Mouse (Mus musculus): ENCODE results near the gene Fgfr4. TPM values are rescaled to one million over a fixed set of nuclear protein-coding genes. Genes with fewer than 3 reads are reported as not detected.
"Not testable (repeated sequence)": the region's sequence is repeated elsewhere in the genome, so short reads cannot be mapped to it uniquely, and the experiment has no call there.

Gene Fgfr4
- polyA plus RNA-seq, 1 experiment from 2014 or later: 0.35 TPM

- no peaks in the 10 kb centered on the region for H3K4me1 ChIP-seq (ENCODE audit: control insufficient read depth, insufficient read depth, low read length)
- 0 out of 2 replicates have a peak, but pooled peaks have one; percentile 10 for ATAC-seq (ENCODE audit: low read depth)
- H3K36me3 ChIP-seq (ENCODE audit: control insufficient read depth, insufficient read depth, low read length): no peaks in the 10 kb centered on the region
- H3K4me2 ChIP-seq (ENCODE audit: low read depth, low read length): peak overlapping the region; percentile 36
- H3K27me3 ChIP-seq (ENCODE audit: control insufficient read depth, insufficient read depth, low read length): no peaks in the 10 kb centered on the region
- no peak overlapping the region for H3K9ac ChIP-seq (replicated peaks; ENCODE audit: low read depth, low read length)
- no peak overlapping the region for H3K4me3 ChIP-seq (ENCODE audit: low read depth, low read length)
- no peaks in the 10 kb centered on the region for H3K9me3 ChIP-seq (ENCODE audit: control insufficient read depth, low read length)
- H3K27ac ChIP-seq (ENCODE audit: low read depth, low read length): no peak overlapping the region; the same call in 1 of the 2 replicates
- WGBS: 70% methylated on average over 2 of the region's 2 CpGs
Measured at GRCm38 (mm10) chr13:55181786-55182172, 29.3 kb downstream of the Fgfr4 start.

GRCm38 (mm10) chr13:55182173-55182894 lies 29.9 kb downstream of the Fgfr4 start:
- Histone ChIP-seq H3K4me2 (ENCODE audit: low read depth, low read length) (peak overlapping the region; percentile 36), H3K4me1 (ENCODE audit: control insufficient read depth, insufficient read depth, low read length) (no peaks in the 10 kb centered on the region), H3K4me3 (ENCODE audit: low read depth, low read length) (peak overlapping the region; percentile 20), H3K27me3 (ENCODE audit: control insufficient read depth, insufficient read depth, low read length) (no peaks in the 10 kb centered on the region), H3K36me3 (ENCODE audit: control insufficient read depth, insufficient read depth, low read length) (no peaks in the 10 kb centered on the region), H3K9me3 (ENCODE audit: control insufficient read depth, low read length) (no peaks in the 10 kb centered on the region), H3K9ac (replicated peaks; ENCODE audit: low read depth, low read length) (peak overlapping the region; percentile 37; the same call in 1 of the 2 replicates), H3K27ac (ENCODE audit: low read depth, low read length) (peak overlapping the region; percentile 35)
- WGBS: 3% methylated on average over 23 of the region's 23 CpGs
- ATAC-seq (ENCODE audit: low read depth): peak; percentile 84; the same call in 1 of the 2 replicates

- Histone ChIP-seq H3K4me2 (ENCODE audit: low read depth, low read length) (no peak overlapping the region), H3K9ac (replicated peaks; ENCODE audit: low read depth, low read length) (no peak overlapping the region), H3K36me3 (ENCODE audit: control insufficient read depth, insufficient read depth, low read length) (no peaks in the 10 kb centered on the region), H3K4me1 (ENCODE audit: control insufficient read depth, insufficient read depth, low read length) (no peaks in the 10 kb centered on the region), H3K27me3 (ENCODE audit: control insufficient read depth, insufficient read depth, low read length) (no peaks in the 10 kb centered on the region), H3K9me3 (ENCODE audit: control insufficient read depth, low read length) (no peaks in the 10 kb centered on the region), H3K27ac (ENCODE audit: low read depth, low read length) (no peak overlapping the region), H3K4me3 (ENCODE audit: low read depth, low read length) (no peak overlapping the region)
- ATAC-seq (ENCODE audit: low read depth): no peak
- 87% methylated on average over 6 of the region's 6 CpGs for WGBS
Measured at GRCm38 (mm10) chr13:55183382-55183781, 30.9 kb downstream of the Fgfr4 start.

GRCm38 (mm10) chr13:55187062-55187461 lies 34.6 kb downstream of the Fgfr4 start:
- H3K4me1 ChIP-seq (ENCODE audit: control insufficient read depth, insufficient read depth, low read length): peaks cover 12% of the 10 kb centered on the region
- not testable (repeated sequence) for H3K27me3 ChIP-seq (ENCODE audit: control insufficient read depth, insufficient read depth, low read length); H3K4me3 ChIP-seq (ENCODE audit: low read depth, low read length); H3K9ac ChIP-seq (replicated peaks; ENCODE audit: low read depth, low read length); H3K36me3 ChIP-seq (ENCODE audit: control insufficient read depth, insufficient read depth, low read length); H3K4me2 ChIP-seq (ENCODE audit: low read depth, low read length); ATAC-seq (ENCODE audit: low read depth); H3K9me3 ChIP-seq (ENCODE audit: control insufficient read depth, low read length); H3K27ac ChIP-seq (ENCODE audit: low read depth, low read length)
- 21% methylated on average over 3 of the region's 9 CpGs for WGBS

GRCm38 (mm10) chr13:55189531-55190107 lies 37.2 kb downstream of the Fgfr4 start:
- H3K4me2 ChIP-seq (ENCODE audit: low read depth, low read length): peak overlapping the region; percentile 78
- WGBS: 3% methylated on average over 12 of the region's 12 CpGs
- ATAC-seq (ENCODE audit: low read depth): peak; percentile 16; the same call in 1 of the 2 replicates
- H3K27ac ChIP-seq (ENCODE audit: low read depth, low read length): peak overlapping the region; percentile 93
- H3K27me3 ChIP-seq (ENCODE audit: control insufficient read depth, insufficient read depth, low read length): no peaks in the 10 kb centered on the region
- peak overlapping the region; percentile 40 for H3K4me3 ChIP-seq (ENCODE audit: low read depth, low read length)
- peak overlapping the region; percentile 62 for H3K9ac ChIP-seq (replicated peaks; ENCODE audit: low read depth, low read length)
- H3K4me1 ChIP-seq (ENCODE audit: control insufficient read depth, insufficient read depth, low read length): peaks cover 12% of the 10 kb centered on the region
- no peaks in the 10 kb centered on the region for H3K36me3 ChIP-seq (ENCODE audit: control insufficient read depth, insufficient read depth, low read length)
- no peaks in the 10 kb centered on the region for H3K9me3 ChIP-seq (ENCODE audit: control insufficient read depth, low read length)

GRCm38 (mm10) chr13:55190121-55190868 lies 37.9 kb downstream of the Fgfr4 start:
- H3K4me3 ChIP-seq (ENCODE audit: low read depth, low read length): peak overlapping the region; percentile 40
- no peaks in the 10 kb centered on the region for H3K36me3 ChIP-seq (ENCODE audit: control insufficient read depth, insufficient read depth, low read length)
- H3K9ac ChIP-seq (replicated peaks; ENCODE audit: low read depth, low read length): peak overlapping the region; percentile 62
- 2% methylated on average over 34 of the region's 34 CpGs for WGBS
- ATAC-seq (ENCODE audit: low read depth): peak; percentile 100
- no peaks in the 10 kb centered on the region for H3K9me3 ChIP-seq (ENCODE audit: control insufficient read depth, low read length)
- H3K4me1 ChIP-seq (ENCODE audit: control insufficient read depth, insufficient read depth, low read length): peaks cover 12% of the 10 kb centered on the region
- peak overlapping the region; percentile 78 for H3K4me2 ChIP-seq (ENCODE audit: low read depth, low read length)
- H3K27ac ChIP-seq (ENCODE audit: low read depth, low read length): peak overlapping the region; percentile 93
- no peaks in the 10 kb centered on the region for H3K27me3 ChIP-seq (ENCODE audit: control insufficient read depth, insufficient read depth, low read length)

GRCm38 (mm10) chr13:55191535-55191934 lies 39.1 kb downstream of the Fgfr4 start:
- Histone ChIP-seq H3K9me3 (ENCODE audit: control insufficient read depth, low read length) (no peaks in the 10 kb centered on the region), H3K36me3 (ENCODE audit: control insufficient read depth, insufficient read depth, low read length) (no peaks in the 10 kb centered on the region), H3K4me3 (ENCODE audit: low read depth, low read length) (no peak overlapping the region), H3K4me1 (ENCODE audit: control insufficient read depth, insufficient read depth, low read length) (peaks cover 12% of the 10 kb centered on the region), H3K27me3 (ENCODE audit: control insufficient read depth, insufficient read depth, low read length) (no peaks in the 10 kb centered on the region), H3K9ac (replicated peaks; ENCODE audit: low read depth, low read length) (no peak overlapping the region), H3K27ac (ENCODE audit: low read depth, low read length) (no peak overlapping the region), H3K4me2 (ENCODE audit: low read depth, low read length) (no peak overlapping the region)
- 94% methylated on average over 5 of the region's 5 CpGs for WGBS
- no peak for ATAC-seq (ENCODE audit: low read depth)

- H3K9me3 ChIP-seq (ENCODE audit: control insufficient read depth, low read length): not testable (repeated sequence)
Measured at GRCm38 (mm10) chr13:55202758-55203157, 50.3 kb downstream of the Fgfr4 start.

GRCm38 (mm10) chr13:55203740-55204139 lies 51.3 kb downstream of the Fgfr4 start:
- ATAC-seq (ENCODE audit: low read depth): no peak
- Histone ChIP-seq H3K36me3 (ENCODE audit: control insufficient read depth, insufficient read depth, low read length) (no peaks in the 10 kb centered on the region), H3K9me3 (ENCODE audit: control insufficient read depth, low read length) (no peaks in the 10 kb centered on the region), H3K27me3 (ENCODE audit: control insufficient read depth, insufficient read depth, low read length) (no peaks in the 10 kb centered on the region), H3K27ac (ENCODE audit: low read depth, low read length) (no peak overlapping the region), H3K4me3 (ENCODE audit: low read depth, low read length) (no peak overlapping the region), H3K4me2 (ENCODE audit: low read depth, low read length) (no peak overlapping the region), H3K9ac (replicated peaks; ENCODE audit: low read depth, low read length) (no peak overlapping the region), H3K4me1 (ENCODE audit: control insufficient read depth, insufficient read depth, low read length) (no peaks in the 10 kb centered on the region)
- WGBS: 85% methylated on average over 9 of the region's 9 CpGs

More at GRCm38 (mm10) chr13:55202758-55203157, 50.3 kb downstream of the Fgfr4 start:
- not testable (repeated sequence) for ATAC-seq (ENCODE audit: low read depth); H3K9ac ChIP-seq (replicated peaks; ENCODE audit: low read depth, low read length); H3K36me3 ChIP-seq (ENCODE audit: control insufficient read depth, insufficient read depth, low read length); H3K4me2 ChIP-seq (ENCODE audit: low read depth, low read length); H3K4me1 ChIP-seq (ENCODE audit: control insufficient read depth, insufficient read depth, low read length); H3K27ac ChIP-seq (ENCODE audit: low read depth, low read length); H3K4me3 ChIP-seq (ENCODE audit: low read depth, low read length); H3K27me3 ChIP-seq (ENCODE audit: control insufficient read depth, insufficient read depth, low read length)
- 93% methylated on average over 4 of the region's 4 CpGs for WGBS
